Mouse (Mus musculus): ENCODE measurements around the gene Nck2. TPM values are rescaled to one million over a fixed set of nuclear protein-coding genes. Genes with fewer than 3 reads are reported as not detected.

Nck2 gene
- polyA plus RNA-seq, 1 experiment from 2014 or later = 6.0 TPM

DNA sequence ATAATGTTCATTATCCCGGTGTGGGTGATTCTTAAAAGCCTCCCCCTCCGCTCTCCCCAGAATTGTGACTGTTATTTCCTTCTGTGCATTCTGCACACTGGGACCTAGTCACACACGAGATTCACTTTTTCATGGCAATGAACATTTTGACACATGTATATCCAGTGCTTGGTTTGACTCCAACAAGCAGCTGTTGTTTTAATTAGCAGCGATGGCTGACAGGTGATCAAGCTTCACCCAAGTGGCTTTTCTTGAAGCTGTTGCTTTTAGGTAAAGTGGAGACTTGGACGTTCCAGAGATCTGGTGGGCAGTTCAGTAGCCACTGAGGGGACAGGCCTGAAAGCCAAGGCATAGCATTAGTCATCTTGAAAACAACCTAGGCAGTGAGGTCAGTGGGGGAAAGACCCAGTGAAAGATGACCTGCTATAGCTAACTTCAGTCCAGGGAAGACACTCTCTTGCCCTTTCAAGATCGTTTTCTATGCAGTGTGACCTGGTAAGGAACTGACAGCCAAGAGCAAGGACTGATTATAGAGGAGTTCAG is 17.3 kb upstream of the Nck2 start:
- ATAC-seq = no peak
- DNase-seq = no peak
- Histone ChIP-seq H3K9me3 (ENCODE audit: low read length) (no peaks in the 10 kb centered on the region), H3K4me1 (ENCODE audit: insufficient read depth) (no peaks in the 10 kb centered on the region), H3K4me3 (ENCODE audit: low read depth, low read length) (no peak overlapping the region), H3K36me3 (replicated peaks; ENCODE audit: insufficient read depth, low read length) (no peaks in the 10 kb centered on the region), H3K27me3 (ENCODE audit: insufficient read depth, low read length) (no peaks in the 10 kb centered on the region), H3K27ac (ENCODE audit: low read depth) (no peak overlapping the region), H3K4me2 (ENCODE audit: low read depth, low read length) (no peak overlapping the region), H3K9ac (replicated peaks) (no peak overlapping the region)
- TF ChIP-seq EP300 (IDR thresholded peaks at IDR 0.05; ENCODE audit: low read depth) = no peak
- no peak for TF ChIP-seq CTCF (IDR thresholded peaks at IDR 0.05; ENCODE audit: low read depth)
- 79% methylated on average over 6 of the region's 6 CpGs for WGBS (ENCODE audit: insufficient replicate concordance)

- Histone ChIP-seq H3K4me3 (ENCODE audit: low read depth, low read length) (no peak overlapping the region), H3K9me3 (ENCODE audit: low read length) (no peaks in the 10 kb centered on the region), H3K9ac (replicated peaks) (no peak overlapping the region), H3K4me1 (ENCODE audit: insufficient read depth) (no peaks in the 10 kb centered on the region), H3K4me2 (ENCODE audit: low read depth, low read length) (no peak overlapping the region), H3K36me3 (replicated peaks; ENCODE audit: insufficient read depth, low read length) (no peaks in the 10 kb centered on the region), H3K27me3 (ENCODE audit: insufficient read depth, low read length) (no peaks in the 10 kb centered on the region), H3K27ac (ENCODE audit: low read depth) (no peak overlapping the region)
- ATAC-seq = peak; percentile 48; the same call in 1 of the 2 replicates
- 62% methylated on average over 9 of the region's 9 CpGs for WGBS (ENCODE audit: insufficient replicate concordance)
- no peak for DNase-seq
- TF ChIP-seq EP300 (IDR thresholded peaks at IDR 0.05; ENCODE audit: low read depth) (no peak), CTCF (IDR thresholded peaks at IDR 0.05; ENCODE audit: low read depth) (no peak)
Measured at GRCm38 (mm10) chr1:43429924-43430876, 14.2 kb upstream of the Nck2 start.

GRCm38 (mm10) chr1:43433853-43434252 is 10.5 kb upstream of the Nck2 start:
- H3K4me1 ChIP-seq (ENCODE audit: insufficient read depth) = no peaks in the 10 kb centered on the region
- no peak for TF ChIP-seq CTCF (IDR thresholded peaks at IDR 0.05; ENCODE audit: low read depth)
- TF ChIP-seq EP300 (IDR thresholded peaks at IDR 0.05; ENCODE audit: low read depth) = no peak
- no peak overlapping the region for H3K27ac ChIP-seq (ENCODE audit: low read depth)
- no peaks in the 10 kb centered on the region for H3K27me3 ChIP-seq (ENCODE audit: insufficient read depth, low read length)
- no peaks in the 10 kb centered on the region for H3K9me3 ChIP-seq (ENCODE audit: low read length)
- no peak for ATAC-seq
- DNase-seq = no peak
- H3K4me2 ChIP-seq (ENCODE audit: low read depth, low read length) = no peak overlapping the region
- no peaks in the 10 kb centered on the region for H3K36me3 ChIP-seq (replicated peaks; ENCODE audit: insufficient read depth, low read length)
- H3K4me3 ChIP-seq (ENCODE audit: low read depth, low read length) = no peak overlapping the region
- 77% methylated on average over 4 of the region's 4 CpGs for WGBS (ENCODE audit: insufficient replicate concordance)
- no peak overlapping the region for H3K9ac ChIP-seq (replicated peaks)

GRCm38 (mm10) chr1:43436554-43436953 is 7.8 kb upstream of the Nck2 start:
- no peak overlapping the region for H3K4me2 ChIP-seq (ENCODE audit: low read depth, low read length)
- no peak overlapping the region for H3K9ac ChIP-seq (replicated peaks)
- DNase-seq = no peak
- H3K27me3 ChIP-seq (ENCODE audit: insufficient read depth, low read length) = no peaks in the 10 kb centered on the region
- no peak for ATAC-seq
- H3K9me3 ChIP-seq (ENCODE audit: low read length) = no peaks in the 10 kb centered on the region
- TF ChIP-seq CTCF (IDR thresholded peaks at IDR 0.05; ENCODE audit: low read depth) (no peak), EP300 (IDR thresholded peaks at IDR 0.05; ENCODE audit: low read depth) (no peak)
- no peak overlapping the region for H3K4me3 ChIP-seq (ENCODE audit: low read depth, low read length)
- H3K4me1 ChIP-seq (ENCODE audit: insufficient read depth) = no peaks in the 10 kb centered on the region
- no peaks in the 10 kb centered on the region for H3K36me3 ChIP-seq (replicated peaks; ENCODE audit: insufficient read depth, low read length)
- H3K27ac ChIP-seq (ENCODE audit: low read depth) = no peak overlapping the region

DNA sequence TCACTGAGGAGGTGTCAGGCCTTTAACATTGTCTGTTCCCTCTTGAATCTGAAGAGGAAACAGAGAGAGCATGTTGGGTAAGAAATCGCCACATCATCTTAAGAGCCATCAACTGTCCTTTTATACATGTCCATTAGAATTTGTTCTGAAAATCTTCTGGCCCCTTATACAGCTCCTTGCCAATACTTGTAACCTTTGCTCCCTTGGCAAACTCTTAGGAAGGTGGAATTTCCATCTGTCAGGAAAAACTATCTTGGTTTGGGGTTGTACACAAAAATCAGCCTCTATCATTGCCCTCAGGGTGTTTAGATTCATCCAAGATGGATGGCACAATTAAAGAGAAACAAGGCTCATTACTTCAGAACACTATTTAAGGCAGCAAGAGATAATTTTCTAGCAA is 5.1 kb upstream of the Nck2 start:
- WGBS (ENCODE audit: insufficient replicate concordance) = 73% methylated on average over 1 of the region's 1 CpGs
- no peak overlapping the region for H3K4me3 ChIP-seq (ENCODE audit: low read depth, low read length)
- no peak overlapping the region for H3K9ac ChIP-seq (replicated peaks)
- H3K4me2 ChIP-seq (ENCODE audit: low read depth, low read length) = no peak overlapping the region
- no peak for ATAC-seq
- no peaks in the 10 kb centered on the region for H3K36me3 ChIP-seq (replicated peaks; ENCODE audit: insufficient read depth, low read length)
- DNase-seq = no peak
- no peak overlapping the region for H3K27ac ChIP-seq (ENCODE audit: low read depth)
- H3K27me3 ChIP-seq (ENCODE audit: insufficient read depth, low read length) = no peaks in the 10 kb centered on the region
- TF ChIP-seq EP300 (IDR thresholded peaks at IDR 0.05; ENCODE audit: low read depth) = no peak
- TF ChIP-seq CTCF (IDR thresholded peaks at IDR 0.05; ENCODE audit: low read depth) = no peak
- H3K9me3 ChIP-seq (ENCODE audit: low read length) = no peaks in the 10 kb centered on the region
- H3K4me1 ChIP-seq (ENCODE audit: insufficient read depth) = no peaks in the 10 kb centered on the region

- Histone ChIP-seq H3K36me3 (replicated peaks; ENCODE audit: insufficient read depth, low read length) (no peaks in the 10 kb centered on the region), H3K27ac (ENCODE audit: low read depth) (no peak overlapping the region)
- WGBS (ENCODE audit: insufficient replicate concordance) = 80% methylated on average over 2 of the region's 2 CpGs
Measured at GRCm38 (mm10) chr1:43442568-43442967, 1.8 kb upstream of the Nck2 start.

More at GRCm38 (mm10) chr1:43442568-43442967, 1.8 kb upstream of the Nck2 start:
- Histone ChIP-seq H3K27me3 (ENCODE audit: insufficient read depth, low read length) (no peaks in the 10 kb centered on the region), H3K9ac (replicated peaks) (no peak overlapping the region), H3K4me3 (ENCODE audit: low read depth, low read length) (no peak overlapping the region), H3K9me3 (ENCODE audit: low read length) (no peaks in the 10 kb centered on the region), H3K4me2 (ENCODE audit: low read depth, low read length) (no peak overlapping the region), H3K4me1 (ENCODE audit: insufficient read depth) (peaks cover 16% of the 10 kb centered on the region)
- ATAC-seq (no peak), DNase-seq (no peak)
- TF ChIP-seq CTCF (IDR thresholded peaks at IDR 0.05; ENCODE audit: low read depth) (no peak), EP300 (IDR thresholded peaks at IDR 0.05; ENCODE audit: low read depth) (no peak)

Measured in liver, postnatal 0 days (tissue).